Mouse (Mus musculus) skeletal muscle tissue, adult 2 months (tissue): ENCODE data around the gene Neurod4.
A peak's percentile ranks its signal among the peaks of the same experiment; 100 is the strongest.

Experiments used
- DNase-seq: peaks from one replicate; pipeline ENCODE4 v3.0.0-alpha.2; 2012; ENCODE audit warnings: low read depth, low spot score

The Neurod4 gene

GRCm38 (mm10) chr10:130238318-130239209, 41.5 kb downstream of the Neurod4 start:
- no peak for DNase-seq

- no peak for DNase-seq
Observed at GRCm38 (mm10) chr10:130234576-130234975, 45.5 kb downstream of the Neurod4 start.

GRCm38 (mm10) chr10:130232117-130232516, 47.9 kb downstream of the Neurod4 start:
- no peak for DNase-seq

- no peak for DNase-seq
Observed at GRCm38 (mm10) chr10:130229584-130229983, 50.5 kb downstream of the Neurod4 start.

- DNase-seq: peak; percentile 7
Observed at GRCm38 (mm10) chr10:130228246-130228645, 51.8 kb downstream of the Neurod4 start.

GRCm38 (mm10) chr10:130225034-130225433, 55.0 kb downstream of the Neurod4 start:
- no peak for DNase-seq
